Mouse (Mus musculus): Measurements from ENCODE around the gene Plod3. TPM values are rescaled to one million over a fixed set of nuclear protein-coding genes. Genes with fewer than 3 reads are reported as not detected.

Plod3 gene
- total RNA-seq, 2 experiments from 2014 or later: 36.9 to 45.6 TPM

Small RNA genes lying within 50 kb of the gene (microRNA-seq; reads per million reads assigned to microRNA genes)
- 16.1 to 18.1 reads per million in 2 experiments for gene Mir702 (ENCODE audit: borderline number of aligned reads in 2 of 2)

Other genes starting within 250 kb of the Plod3 start
- 1 to 10 TPM in 1 of 2 experiments, under 1 TPM in 1; 0.76 to 1.1 TPM for gene Col26a1, start 103.8 kb upstream of the Plod3 start, total RNA-seq (2021)
- gene Ift22, start 78.9 kb upstream of the Plod3 start, total RNA-seq (2021): 10 to 100 TPM; 11.0 to 11.6 TPM
- 100 to 1,000 TPM; 178 to 185 TPM for gene Fis1, start 33.7 kb upstream of the Plod3 start, total RNA-seq (2021)
- gene Cldn15, start 20.4 kb upstream of the Plod3 start, total RNA-seq (2021): 10 to 100 TPM in 1 of 2 experiments, 1 to 10 TPM in 1; 9.8 to 11.3 TPM
- gene Znhit1, start 1.0 kb downstream of the Plod3 start, total RNA-seq (2021): 10 to 100 TPM; 58.2 to 67.8 TPM
- gene Vgf, start 39.4 kb downstream of the Plod3 start, total RNA-seq (2021): under 1 TPM in 1 of 2 experiments, not detected in 1; 0.11 TPM
- 10 to 100 TPM; 38.8 to 41.3 TPM for gene Ap1s1, start 59.1 kb downstream of the Plod3 start, total RNA-seq (2021)
- gene Serpine1, start 85.2 kb downstream of the Plod3 start, total RNA-seq (2021): 10 to 100 TPM; 28.1 to 42.8 TPM
- 10 to 100 TPM; 19.9 to 23.0 TPM for gene Trim56, start 129.2 kb downstream of the Plod3 start, total RNA-seq (2021)
- gene Muc3, start 162.3 kb downstream of the Plod3 start, total RNA-seq (2021): not detected
- gene Muc3a, start 225.4 kb downstream of the Plod3 start, total RNA-seq (2021): under 1 TPM in 1 of 2 experiments, not detected in 1; 0.36 TPM